Mouse (Mus musculus) CH12.LX (cell line): ENCODE data around the gene Gramd2. TPM values are rescaled to one million over a fixed set of nuclear protein-coding genes. Genes with fewer than 3 reads are reported as not detected.

Source experiments
- DNase-seq: peaks from one replicate; pipeline ENCODE4 v3.0.0-alpha.2; 2013; ENCODE audit errors: extremely low read depth
- H3K27ac ChIP-seq: 2 replicates; pipeline ENCODE4 v1.5.1; 2012; ENCODE audit warnings: low read depth, mild to moderate bottlenecking, control low read depth, moderate library complexity; ENCODE audit not compliant: insufficient read depth
- H3K27me3 ChIP-seq: replicated peaks from 2 replicates; pipeline ENCODE3; 2012; ENCODE audit warnings: inconsistent platforms
- H3K36me3 ChIP-seq, 2 experiments: replicated peaks in 1 of 2; 2 replicates each; pipeline versions ENCODE3 to v1.6.1; 2012; ENCODE audit warnings: inconsistent platforms in 1 of 2, low read length in 1 of 2, mild to moderate bottlenecking in 1 of 2, mixed read lengths in 1 of 2, moderate library complexity in 1 of 2; ENCODE audit not compliant: control insufficient read depth in 1 of 2, insufficient read depth in 1 of 2
- H3K4me1 ChIP-seq, 2 experiments: 2 replicates each; pipeline ENCODE4 v1.6.1; 2012; ENCODE audit warnings: inconsistent platforms in 1 of 2, moderate library complexity in 1 of 2; ENCODE audit not compliant: insufficient read depth in 2 of 2, control insufficient read depth in 1 of 2
- H3K4me2 ChIP-seq: 2 replicates; pipeline ENCODE4 v1.6.1; 2012; ENCODE audit warnings: low read depth, mild to moderate bottlenecking, control low read depth; ENCODE audit not compliant: poor library complexity, insufficient read depth, severe bottlenecking
- H3K4me3 ChIP-seq, 3 experiments: fragments of 150-350 bp in 1 of 3; sonication (generic) in 1 of 3; replicated peaks in 1 of 3; 2 replicates each; pipeline versions ENCODE3 to v1.5.1; 2011 to 2012; ENCODE audit warnings: low read depth in 2 of 3, low read length in 2 of 3, mild to moderate bottlenecking in 2 of 3, moderate library complexity in 2 of 3, control low read depth in 1 of 3, improper control_type of control experiment in 1 of 3, inconsistent platforms in 1 of 3, mixed read lengths in 1 of 3; ENCODE audit not compliant: poor library complexity in 1 of 3
- H3K79me2 ChIP-seq: replicated peaks from 2 replicates; pipeline ENCODE4 v1.6.1; 2012; ENCODE audit warnings: mild to moderate bottlenecking, moderate library complexity; ENCODE audit not compliant: control insufficient read depth, poor library complexity, insufficient read depth, severe bottlenecking; ENCODE audit errors: extremely low read depth
- H3K9ac ChIP-seq: 2 replicates; pipeline ENCODE4 v1.6.1; 2012; ENCODE audit warnings: low read depth, mild to moderate bottlenecking, control low read depth, moderate library complexity; ENCODE audit not compliant: insufficient read depth
- H3K9me3 ChIP-seq: replicated peaks from 2 replicates; pipeline ENCODE3; 2012; ENCODE audit warnings: low read length, inconsistent platforms, mixed read lengths
- BHLHE40 ChIP-seq: IDR thresholded peaks from 2 replicates; pipeline ENCODE4 v1.6.1; 2011; ENCODE audit warnings: mild to moderate bottlenecking, low read depth, low read length, improper control_type of control experiment
- CHD1 ChIP-seq: IDR thresholded peaks from 2 replicates; pipeline ENCODE4 v1.6.1; 2012; ENCODE audit warnings: low read depth, low read length, improper control_type of control experiment, inconsistent platforms
- CHD2 ChIP-seq: IDR thresholded peaks from 2 replicates; pipeline ENCODE4 v1.6.1; 2011; ENCODE audit warnings: low read length, improper control_type of control experiment
- CTCF ChIP-seq, 2 experiments: IDR thresholded peaks in 1 of 2; conservative IDR thresholded peaks in 1 of 2; 2 replicates each; pipeline ENCODE4 v1.5.1; 2011 to 2012; ENCODE audit warnings: low read depth in 2 of 2, low read length in 2 of 2, improper control_type of control experiment in 1 of 2, inconsistent platforms in 1 of 2, mild to moderate bottlenecking in 1 of 2, moderate library complexity in 1 of 2
- E2F4 ChIP-seq: IDR thresholded peaks from 2 replicates; pipeline ENCODE4 v1.6.1; 2011; ENCODE audit warnings: low read depth, low read length, improper control_type of control experiment; ENCODE audit not compliant: insufficient replicate concordance
- ELF1 ChIP-seq: IDR thresholded peaks from 2 replicates; pipeline ENCODE4 v1.6.1; 2014; ENCODE audit warnings: low read depth, mild to moderate bottlenecking, inconsistent platforms, low read length, improper control_type of control experiment
- EP300 ChIP-seq: IDR thresholded peaks from 2 replicates; pipeline ENCODE4 v1.6.1; 2011; ENCODE audit warnings: low read length, improper control_type of control experiment
- ETS1 ChIP-seq: conservative IDR thresholded peaks from 2 replicates; pipeline ENCODE4 v1.6.1; 2012; ENCODE audit warnings: low read depth, mild to moderate bottlenecking, inconsistent platforms, low read length, improper control_type of control experiment, moderate library complexity
- HCFC1 ChIP-seq: IDR thresholded peaks from 2 replicates; pipeline ENCODE4 v1.6.1; 2012; ENCODE audit warnings: low read depth, mild to moderate bottlenecking, inconsistent platforms, low read length, improper control_type of control experiment
- IRF4 ChIP-seq: IDR thresholded peaks from 2 replicates; pipeline ENCODE4 v1.6.1; 2014; ENCODE audit warnings: low read depth, mild to moderate bottlenecking, inconsistent platforms, low read length, improper control_type of control experiment
- JUND ChIP-seq: conservative IDR thresholded peaks from 2 replicates; pipeline ENCODE4 v1.6.1; 2011; ENCODE audit warnings: low read depth, low read length, improper control_type of control experiment
- KAT2A ChIP-seq: IDR thresholded peaks from 2 replicates; pipeline ENCODE4 v1.6.1; 2012; ENCODE audit warnings: low read length, improper control_type of control experiment, inconsistent platforms; ENCODE audit not compliant: insufficient replicate concordance
- MAFK ChIP-seq: IDR thresholded peaks from 2 replicates; pipeline ENCODE4 v1.6.1; 2011; ENCODE audit warnings: low read length, improper control_type of control experiment; ENCODE audit not compliant: insufficient replicate concordance
- MAX ChIP-seq: IDR thresholded peaks from 2 replicates; pipeline ENCODE4 v1.6.1; 2011; ENCODE audit warnings: low read length, improper control_type of control experiment
- MAZ ChIP-seq: IDR thresholded peaks from 2 replicates; pipeline ENCODE4 v1.6.1; 2012; ENCODE audit warnings: low read depth, mild to moderate bottlenecking, inconsistent platforms, low read length, improper control_type of control experiment, moderate library complexity
- MEF2A ChIP-seq: IDR thresholded peaks from 2 replicates; pipeline ENCODE4 v1.6.1; 2014; ENCODE audit warnings: low read depth, mild to moderate bottlenecking, inconsistent platforms, low read length, improper control_type of control experiment, borderline replicate concordance
- MXI1 ChIP-seq: IDR thresholded peaks from 2 replicates; pipeline ENCODE4 v1.6.1; 2011; ENCODE audit warnings: mild to moderate bottlenecking, low read depth, low read length, improper control_type of control experiment
- MYC ChIP-seq: IDR thresholded peaks from 2 replicates; pipeline ENCODE4 v1.6.1; 2011; ENCODE audit warnings: low read depth, mild to moderate bottlenecking, improper control_type of control experiment, low read length
- NELFE ChIP-seq: IDR thresholded peaks from 2 replicates; pipeline ENCODE4 v1.6.1; 2011; ENCODE audit warnings: low read depth, low read length, improper control_type of control experiment
- NRF1 ChIP-seq: IDR thresholded peaks from 2 replicates; pipeline ENCODE4 v1.6.1; 2014; ENCODE audit warnings: low read depth, mild to moderate bottlenecking, inconsistent platforms, low read length, improper control_type of control experiment, moderate library complexity
- PAX5 ChIP-seq: IDR thresholded peaks from 2 replicates; pipeline ENCODE4 v1.6.1; 2012; ENCODE audit warnings: low read length, inconsistent platforms, mixed read lengths
- POLR2A ChIP-seq: IDR thresholded peaks from 2 replicates; pipeline ENCODE4 v1.6.1; 2011; ENCODE audit warnings: low read depth, mild to moderate bottlenecking, improper control_type of control experiment, low read length
- POLR2AphosphoS2 ChIP-seq: IDR thresholded peaks from 2 replicates; pipeline ENCODE4 v1.6.1; 2011; ENCODE audit warnings: low read depth, low read length, improper control_type of control experiment
- RAD21 ChIP-seq: IDR thresholded peaks from 2 replicates; pipeline ENCODE4 v1.6.1; 2011; ENCODE audit warnings: low read depth, mild to moderate bottlenecking, low read length, improper control_type of control experiment, moderate library complexity
- RCOR1 ChIP-seq: conservative IDR thresholded peaks from 2 replicates; pipeline ENCODE4 v1.6.1; 2012; ENCODE audit warnings: low read depth, mild to moderate bottlenecking, inconsistent platforms, low read length, improper control_type of control experiment
- SIN3A ChIP-seq: IDR thresholded peaks from 2 replicates; pipeline ENCODE4 v1.6.1; 2012; ENCODE audit warnings: low read length, improper control_type of control experiment, inconsistent platforms
- SMC3 ChIP-seq: IDR thresholded peaks from 2 replicates; pipeline ENCODE4 v1.6.1; 2011; ENCODE audit warnings: low read depth, low read length, improper control_type of control experiment
- TBP ChIP-seq: conservative IDR thresholded peaks from 2 replicates; pipeline ENCODE4 v1.6.1; 2011; ENCODE audit warnings: low read depth, low read length, improper control_type of control experiment
- TCF12 ChIP-seq: IDR thresholded peaks from 2 replicates; pipeline ENCODE4 v1.6.1; 2014; ENCODE audit warnings: low read depth, mild to moderate bottlenecking, inconsistent platforms, low read length, improper control_type of control experiment
- UBTF ChIP-seq: IDR thresholded peaks from 2 replicates; pipeline ENCODE4 v1.6.1; 2012; ENCODE audit warnings: low read depth, mild to moderate bottlenecking, inconsistent platforms, low read length, improper control_type of control experiment, moderate library complexity
- USF2 ChIP-seq: conservative IDR thresholded peaks from 2 replicates; pipeline ENCODE4 v1.6.1; 2011; ENCODE audit warnings: low read depth, low read length, improper control_type of control experiment
- ZC3H11A ChIP-seq: IDR thresholded peaks from 2 replicates; pipeline ENCODE4 v1.6.1; 2012; ENCODE audit warnings: low read depth, mild to moderate bottlenecking, inconsistent platforms, low read length, improper control_type of control experiment
- ZNF384 ChIP-seq: IDR thresholded peaks from 2 replicates; pipeline ENCODE4 v1.6.1; 2012; ENCODE audit warnings: low read depth, low read length, improper control_type of control experiment, inconsistent platforms
- dilution Hi-C: fragments of 300-500 bp; cut with MboI; formaldehyde crosslinking; loops from 2 replicates; pipeline ENCODE4 v1.14.3; 2020; ENCODE audit warnings: low sequenced_read_pairs; ENCODE audit not compliant: extremely low pct_unique_long_range_greater_than_20kb, extremely low pct_ligation_motif_present
- in situ Hi-C: fragments of 300-500 bp; cut with MboI; formaldehyde crosslinking; loops from 3 replicates; pipeline ENCODE4 v1.14.3; 2019; ENCODE audit warnings: low sequenced_read_pairs, low pct_ligation_motif_present, low pct_unique_long_range_greater_than_20kb, mixed read lengths
- polyA plus RNA-seq: library from polyadenylated mRNA; unstranded; fragments of >175 nt; gene quantifications from 2 replicates; pipeline ENCODE4 v1.2.1, GENCODE M21; 2012; ENCODE audit warnings: low read depth; ENCODE audit not compliant: insufficient read length
- total RNA-seq, 2 experiments: library from RNA; depleted of rRNA; stranded (reverse); fragments of 300-350 nt in 1 of 2; fragments of >200 nt in 1 of 2; gene quantifications; 2 replicates each; pipeline ENCODE4 v1.2.3; 2012 to 2014

Gene Gramd2
- total and polyA plus RNA-seq, 3 experiments: 0.61 TPM; not detected in 2

DNA sequence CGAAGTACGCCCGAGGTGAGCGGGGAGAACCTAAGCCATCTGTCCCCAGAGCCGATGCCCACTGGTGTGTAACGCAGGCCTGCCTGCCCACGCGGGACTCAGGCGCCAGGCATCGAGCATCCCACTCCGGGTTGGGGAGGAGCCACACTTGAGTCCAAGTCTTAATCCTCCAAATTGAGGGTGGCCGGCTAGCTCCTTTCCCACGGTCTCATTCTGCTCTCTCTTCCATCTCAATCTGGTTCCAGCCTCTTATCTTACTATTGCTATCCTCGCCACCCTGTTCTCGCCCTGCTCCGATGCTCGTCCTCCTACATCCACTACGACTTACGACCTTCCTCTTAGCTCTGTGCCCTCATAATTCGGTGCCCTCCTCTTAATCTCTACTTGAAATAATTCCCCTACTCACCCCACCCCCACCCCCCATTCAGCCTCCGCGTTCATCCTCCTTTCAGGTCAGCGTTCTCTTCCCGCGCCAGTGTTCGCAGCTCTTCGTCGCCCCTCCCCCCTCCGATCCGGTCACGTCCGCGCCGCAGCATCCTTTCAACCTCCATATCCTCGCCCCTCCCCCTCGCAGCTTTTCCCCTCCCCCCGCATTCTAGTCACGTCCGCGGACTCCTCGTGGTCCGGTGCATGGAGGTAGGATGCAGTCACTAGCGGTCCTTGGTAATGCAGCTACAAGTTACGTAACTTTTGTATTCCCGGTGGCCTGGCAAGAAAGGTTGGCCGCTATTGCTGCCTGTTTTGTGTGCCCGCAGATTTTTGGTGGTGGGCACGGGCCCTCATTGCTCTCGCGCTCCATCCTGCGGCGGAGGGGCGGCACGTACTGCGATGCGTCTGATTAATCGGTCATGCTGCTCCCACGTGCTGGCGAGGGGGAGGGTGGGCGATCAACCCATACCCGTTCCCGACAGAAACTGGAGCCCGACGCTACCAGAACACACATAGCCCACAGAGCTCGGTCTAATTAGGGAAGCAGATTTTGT lies 23.0 kb upstream of the Gramd2 start:
- H3K36me3 ChIP-seq: peaks cover 7 to 29% of the 10 kb centered on the region in 2 experiments
- in situ Hi-C loops (no loop called here), dilution Hi-C loops (no loop called here)
- peaks cover 51% of the 10 kb centered on the region for H3K79me2 ChIP-seq
- H3K9me3 ChIP-seq: no peaks in the 10 kb centered on the region
- TF ChIP-seq JUND: no peak
- 0 out of 2 replicates have a peak, but pooled peaks have one; percentile 3 for TF ChIP-seq UBTF
- peak; percentile 63 for TF ChIP-seq TCF12
- TF ChIP-seq BHLHE40: peak; percentile 94
- TF ChIP-seq NRF1: no peak
- peak; percentile 9 for TF ChIP-seq RAD21
- peak; percentile 62; the same call in 1 of the 2 replicates for TF ChIP-seq POLR2AphosphoS2
- peak; percentile 89 for TF ChIP-seq MYC
- peak; percentile 74; the same call in 1 of the 2 replicates for TF ChIP-seq CHD1
- no peak for TF ChIP-seq ELF1
- peak; percentile 19 for TF ChIP-seq MEF2A
- TF ChIP-seq MAX: peak; percentile 92
- no peak for TF ChIP-seq ZNF384
- TF ChIP-seq IRF4: peak; percentile 46
- peak; percentile 89 for TF ChIP-seq SIN3A
- TF ChIP-seq PAX5: no peak
- no peak for TF ChIP-seq E2F4
- TF ChIP-seq HCFC1: 0 out of 2 replicates have a peak, but pooled peaks have one; percentile 23
- no peak for TF ChIP-seq TBP
- TF ChIP-seq KAT2A: 0 out of 2 replicates have a peak, but pooled peaks have one; percentile 31
- peak; percentile 97 for TF ChIP-seq MXI1
- TF ChIP-seq RCOR1: 0 out of 2 replicates have a peak, but pooled peaks have one; percentile 27
- no peak; the same call in 1 of the 2 replicates for TF ChIP-seq MAZ
- TF ChIP-seq CTCF (conservative IDR thresholded peaks at IDR 0.05 in 1 of 2, IDR thresholded peaks at IDR 0.05 in 1 of 2; ENCODE audit: low read depth in 2 of 2, low read length in 2 of 2): peak in 1 of 2 experiments; percentile 41; a peak in 2 of 4 replicates
- TF ChIP-seq POLR2A: peak; percentile 35; the same call in 1 of the 2 replicates
- TF ChIP-seq CHD2: peak; percentile 96
- TF ChIP-seq USF2: no peak
- no peak for TF ChIP-seq SMC3
- 0 out of 2 replicates have a peak, but pooled peaks have one; percentile 45 for TF ChIP-seq NELFE
- TF ChIP-seq ETS1: peak; percentile 45
- no peak; the same call in 1 of the 2 replicates for TF ChIP-seq EP300
- no peak for TF ChIP-seq ZC3H11A
- TF ChIP-seq MAFK: peak; percentile 19; the same call in 1 of the 2 replicates
- H3K9ac ChIP-seq: peak overlapping the region; percentile 81
- H3K4me1 ChIP-seq: peaks cover 7 to 43% of the 10 kb centered on the region in 2 experiments
- peak overlapping the region; percentile 96 for H3K4me2 ChIP-seq
- H3K27me3 ChIP-seq: no peaks in the 10 kb centered on the region
- H3K4me3 ChIP-seq: peak overlapping the region; percentile 81 to 98 (median 88)
- DNase-seq: peak; percentile 90
- peak overlapping the region; percentile 82 for H3K27ac ChIP-seq
